Mouse (Mus musculus) layer of hippocampus, postnatal 36 days (tissue): ENCODE results near the gene Kcnk3. TPM values are rescaled to one million over a fixed set of nuclear protein-coding genes. Genes with fewer than 3 reads are reported as not detected.

ENCODE experiments used
- DNase-seq, 2 experiments: peaks; one replicate each; pipeline ENCODE4 v3.0.0; 2022
- total RNA-seq, 2 experiments: library from RNA; stranded (reverse); gene quantifications; 2 replicates each; pipeline ENCODE4 v1.2.3; 2021

Gene Kcnk3
- total RNA-seq, 2 experiments from 2014 or later: 7.7 to 9.8 TPM

DNA sequence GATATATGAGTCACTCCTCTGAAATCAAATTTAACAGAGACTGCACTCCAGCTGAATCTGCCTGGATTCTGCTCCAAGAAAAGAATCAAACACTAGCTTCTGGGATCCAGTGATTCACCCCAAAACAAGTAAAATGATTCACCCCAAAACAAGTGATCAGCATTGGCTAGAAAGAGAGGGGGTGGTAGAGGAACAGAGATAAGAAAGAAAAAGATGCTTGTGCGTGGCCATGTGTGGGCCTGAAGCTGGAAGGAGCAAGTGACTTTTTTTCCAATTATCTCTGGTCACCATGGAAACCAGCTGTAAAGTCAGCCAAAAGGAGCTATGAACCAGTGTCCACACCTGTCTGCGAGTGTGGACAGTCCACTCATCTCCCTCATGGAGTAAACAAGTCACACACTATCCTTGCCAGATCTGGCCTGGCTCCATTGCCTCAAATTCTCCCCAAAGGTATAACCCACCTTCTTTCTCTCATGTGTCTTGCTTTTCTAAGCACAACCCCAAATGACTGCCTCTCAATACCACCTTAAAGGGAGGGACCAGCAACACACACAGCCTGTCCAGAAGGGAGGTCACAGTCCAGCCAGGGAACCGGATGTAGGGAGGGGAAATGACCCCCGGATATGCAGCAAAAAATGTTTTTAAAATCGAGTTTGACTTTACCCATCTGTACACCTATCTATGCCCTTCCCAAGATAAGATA, 55.7 kb downstream of the Kcnk3 start:
- DNase-seq: no peak

DNA sequence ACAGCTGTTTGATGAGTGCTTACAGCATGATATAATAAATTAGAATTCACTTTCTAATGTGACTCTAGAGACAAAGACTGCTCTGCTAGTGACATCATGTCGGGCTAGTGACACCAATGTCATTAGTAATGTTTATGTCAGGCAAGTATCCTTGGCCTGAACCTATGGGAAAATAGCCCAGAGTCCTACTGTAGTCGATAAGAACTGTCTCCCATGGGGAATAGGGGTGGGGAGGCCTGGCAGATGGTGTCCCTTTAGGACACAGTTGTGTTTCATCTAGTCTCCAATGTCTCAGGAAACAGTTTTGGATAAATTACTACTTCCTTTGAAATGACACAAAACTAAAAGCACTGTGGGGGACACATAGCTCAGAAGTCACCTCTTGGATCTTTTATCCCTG, 58.1 kb downstream of the Kcnk3 start:
- DNase-seq: no peak

DNA sequence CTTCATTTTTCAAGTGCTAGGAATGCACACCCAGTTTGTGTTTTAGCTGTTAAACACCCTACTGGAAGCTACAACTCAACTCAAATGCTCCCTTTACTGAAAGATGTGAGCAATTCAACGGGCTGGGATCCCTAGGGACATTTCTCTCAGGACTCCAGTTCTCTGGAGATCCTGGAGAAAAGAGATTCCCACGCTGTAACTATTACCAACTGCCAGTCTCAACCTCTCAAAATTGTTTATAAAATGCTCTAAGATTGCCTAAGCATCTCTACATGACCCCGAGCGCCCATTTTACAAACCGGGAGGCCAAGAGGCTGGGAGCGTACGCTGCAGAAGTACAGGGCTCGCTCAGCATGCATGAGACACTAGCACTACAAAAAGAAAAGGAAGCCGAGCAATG, 59.4 kb downstream of the Kcnk3 start:
- no peak for DNase-seq

DNA sequence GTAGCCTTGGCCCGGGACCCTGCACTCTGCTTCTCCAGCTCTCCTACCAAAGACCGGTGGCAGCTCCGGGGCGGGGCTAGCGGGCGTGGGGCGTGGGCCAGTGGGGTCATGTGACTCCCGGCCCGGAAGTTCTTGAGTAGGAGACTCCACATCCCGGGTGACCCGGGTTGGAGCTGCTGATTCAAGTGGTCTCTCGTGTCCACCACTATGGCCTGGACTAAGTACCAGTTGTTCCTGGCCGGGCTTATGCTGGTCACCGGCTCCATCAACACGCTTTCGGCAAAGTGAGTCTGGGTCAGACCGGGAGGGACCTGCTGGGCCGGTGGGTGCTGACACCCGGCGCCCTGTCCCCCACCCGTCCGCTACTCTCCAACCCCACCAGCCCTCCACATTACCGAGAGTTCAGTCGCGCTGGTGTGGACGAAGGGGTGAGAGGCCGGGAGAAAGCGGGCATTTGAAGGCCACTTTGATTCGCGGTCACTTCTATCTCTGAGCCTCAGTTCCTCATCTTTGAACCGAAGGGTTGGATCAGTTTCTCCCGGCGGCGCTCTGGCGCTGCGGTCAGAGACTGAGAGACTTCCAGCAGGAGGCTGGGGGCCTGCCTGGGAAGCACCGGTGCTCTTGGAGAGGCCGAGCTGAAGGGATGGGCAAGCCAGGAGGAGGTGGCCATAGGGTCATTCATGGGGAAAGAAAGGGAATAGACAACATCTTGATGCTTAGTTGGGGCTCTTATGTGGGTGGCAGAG, 60.0 kb downstream of the Kcnk3 start, which contains the start of gene Slc35f6:
TSS of gene Slc35f6 (plus strand) at position 119 of the 746 bp plus-strand sequence.
- peak; percentile 91 to 92 for DNase-seq

DNA sequence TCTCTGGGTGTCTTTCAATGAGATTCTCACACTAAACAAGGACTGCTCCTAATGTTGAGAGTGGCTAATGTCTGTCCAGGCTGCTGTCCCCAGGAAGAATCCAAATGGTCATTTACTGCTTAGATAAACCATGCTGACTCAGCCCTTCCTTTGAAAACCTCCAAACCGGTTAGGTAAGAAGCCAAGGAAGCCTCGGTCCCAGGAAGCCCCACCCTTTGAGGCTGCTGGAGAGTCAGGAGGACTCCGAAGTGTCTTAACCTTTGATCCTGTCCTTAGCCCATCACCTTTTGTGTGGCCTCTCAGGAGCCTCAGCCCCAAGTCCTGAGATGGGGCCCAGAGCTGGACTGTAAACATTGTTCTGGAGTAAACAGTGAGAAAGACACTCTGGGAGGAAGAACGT, 61.6 kb downstream of the Kcnk3 start:
- no peak for DNase-seq

DNA sequence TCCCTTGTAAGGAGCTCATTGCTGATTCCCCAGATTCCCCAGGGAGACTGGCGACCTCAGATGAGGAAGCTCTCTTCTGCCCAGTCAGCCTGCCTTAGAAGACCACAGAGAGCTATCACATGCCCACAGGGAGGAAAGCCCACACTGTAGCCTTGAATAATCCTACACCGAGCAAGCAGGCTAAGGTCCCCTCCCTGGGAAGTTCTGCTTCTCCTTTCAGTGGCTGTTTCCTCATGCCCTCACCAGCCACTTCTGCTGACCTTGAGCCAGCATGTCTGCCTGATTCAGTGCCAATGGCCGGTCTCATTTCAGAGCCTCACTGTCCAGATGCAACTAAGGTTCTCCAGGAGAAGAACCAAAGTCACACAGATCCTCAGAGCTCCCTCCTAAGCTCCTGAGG, 62.8 kb downstream of the Kcnk3 start:
- DNase-seq: no peak

DNA sequence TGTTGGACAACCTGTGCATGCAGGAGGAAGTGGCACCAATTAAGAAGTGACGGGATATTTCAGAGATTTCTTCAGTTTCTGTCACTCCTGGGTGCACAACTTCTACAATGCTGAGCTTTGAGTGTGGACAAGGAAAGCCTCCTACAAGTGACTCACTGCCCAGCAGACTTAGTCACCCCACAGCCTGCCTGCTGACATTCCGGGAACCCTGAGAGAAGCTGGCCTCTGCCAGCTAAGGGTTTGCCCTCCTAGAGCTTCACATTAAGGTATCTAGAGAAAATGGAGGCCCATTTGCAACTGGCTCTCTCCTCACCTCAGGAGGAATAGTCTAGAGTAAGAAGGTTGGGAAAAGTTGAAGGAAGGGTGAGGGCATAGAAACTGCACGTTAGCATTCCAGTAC, 63.6 kb downstream of the Kcnk3 start:
- no peak for DNase-seq

DNA sequence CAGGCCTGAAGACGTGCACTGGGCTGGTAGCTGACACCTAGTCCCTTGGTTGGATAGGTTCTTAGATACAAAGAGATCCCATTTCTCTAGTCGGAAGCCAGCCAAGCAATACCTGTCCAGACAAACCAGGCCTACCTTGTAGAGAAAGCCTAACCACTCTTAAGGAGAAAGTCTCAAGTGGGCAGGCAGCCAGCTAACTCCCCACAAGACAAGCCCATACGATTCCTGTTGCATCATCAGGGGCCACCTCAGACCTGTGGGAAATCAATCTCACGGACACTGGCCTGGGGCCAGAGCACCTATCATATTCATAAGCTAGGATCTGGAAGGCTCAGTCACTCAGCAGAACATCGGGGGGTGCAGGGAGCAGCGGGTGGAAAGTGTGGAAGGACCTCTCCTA, 65.3 kb downstream of the Kcnk3 start:
- no peak for DNase-seq

DNA sequence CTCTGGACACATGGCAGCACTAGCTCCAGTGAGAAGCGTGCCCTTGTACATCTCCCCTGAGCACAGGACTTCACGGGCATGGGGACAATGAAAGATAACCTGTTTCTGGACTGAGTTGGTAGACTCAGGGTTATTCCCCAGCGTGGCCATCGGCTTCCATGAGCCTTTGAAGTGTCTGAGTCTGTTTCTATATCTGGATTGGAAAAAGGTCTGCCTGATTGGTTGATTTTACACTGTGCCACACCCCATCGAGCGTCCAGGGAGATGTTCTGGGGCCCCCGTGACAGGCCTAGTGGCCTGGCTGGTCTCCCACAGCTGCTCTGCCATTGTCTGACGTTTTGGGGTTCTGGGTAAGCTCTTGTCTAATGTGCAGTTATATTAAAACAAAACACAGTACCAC, 67.1 kb downstream of the Kcnk3 start:
- DNase-seq: no peak

DNA sequence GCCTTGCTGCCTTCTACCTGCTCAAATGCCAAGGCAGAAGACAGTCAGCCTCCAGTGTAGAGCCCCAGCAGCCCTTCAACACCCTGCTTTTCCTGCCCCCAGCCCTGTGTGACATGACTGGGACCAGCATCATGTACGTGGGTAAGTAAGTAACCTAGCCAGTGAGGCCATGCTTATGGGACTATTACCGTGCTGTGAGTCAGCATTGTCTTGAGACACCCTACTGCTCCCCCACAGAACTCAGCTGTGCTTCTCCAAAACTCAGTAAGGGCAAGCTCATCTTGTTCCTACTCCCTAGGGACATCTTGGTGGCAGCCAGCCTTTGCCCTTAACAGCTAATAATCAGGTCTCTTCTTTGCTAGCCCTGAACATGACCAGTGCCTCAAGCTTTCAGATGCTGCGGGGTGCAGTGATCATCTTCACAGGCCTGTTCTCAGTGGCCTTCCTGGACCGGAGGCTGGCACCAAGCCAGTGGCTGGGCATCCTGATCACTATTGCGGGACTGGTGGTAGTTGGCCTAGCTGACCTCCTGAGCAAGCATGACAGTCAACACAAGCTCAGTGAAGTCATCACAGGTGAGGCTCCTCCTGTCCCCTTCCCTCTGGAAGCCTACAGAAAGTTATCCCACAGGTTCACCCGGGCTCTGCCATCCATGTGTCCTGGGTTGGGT, 67.7 kb downstream of the Kcnk3 start:
- DNase-seq: no peak

DNA sequence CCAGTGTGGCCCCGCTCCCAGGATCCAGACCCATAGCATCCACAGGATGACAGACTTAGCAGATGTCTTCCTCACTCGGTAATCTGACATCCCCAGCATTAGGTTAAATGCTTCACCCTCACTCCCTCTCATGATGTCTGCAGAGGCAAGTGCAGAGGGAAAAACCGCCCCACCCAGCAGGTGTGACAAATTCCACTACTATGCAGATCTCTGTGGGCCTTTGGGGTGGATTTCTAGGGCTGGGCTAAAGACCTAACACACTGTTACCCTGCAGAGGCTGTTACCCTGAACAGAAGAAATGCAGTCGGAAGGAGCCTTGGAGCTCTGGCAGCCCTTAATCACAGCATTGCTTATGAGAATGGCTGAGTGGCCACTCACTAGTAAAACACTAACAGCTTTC, 71.1 kb downstream of the Kcnk3 start:
- DNase-seq: no peak

DNA sequence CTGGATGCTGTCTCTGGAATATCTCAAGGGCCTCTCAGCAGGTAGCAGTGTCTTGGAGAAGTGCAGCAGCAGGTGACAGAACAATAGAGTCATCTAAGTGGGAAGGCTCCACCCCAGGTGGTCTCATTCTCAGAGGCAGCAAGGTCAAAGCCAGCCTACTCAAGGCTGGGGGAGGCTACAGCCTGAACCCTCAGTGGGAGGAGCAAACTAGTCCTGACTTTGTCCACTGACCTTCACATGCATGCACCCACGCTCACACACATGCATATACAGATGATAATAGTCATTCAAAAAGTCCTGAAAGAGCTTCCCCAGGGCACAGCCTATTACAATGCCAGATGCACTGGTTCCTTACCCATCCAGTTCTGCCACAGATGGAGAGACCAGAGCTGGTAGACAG, 72.3 kb downstream of the Kcnk3 start:
- no peak for DNase-seq

DNA sequence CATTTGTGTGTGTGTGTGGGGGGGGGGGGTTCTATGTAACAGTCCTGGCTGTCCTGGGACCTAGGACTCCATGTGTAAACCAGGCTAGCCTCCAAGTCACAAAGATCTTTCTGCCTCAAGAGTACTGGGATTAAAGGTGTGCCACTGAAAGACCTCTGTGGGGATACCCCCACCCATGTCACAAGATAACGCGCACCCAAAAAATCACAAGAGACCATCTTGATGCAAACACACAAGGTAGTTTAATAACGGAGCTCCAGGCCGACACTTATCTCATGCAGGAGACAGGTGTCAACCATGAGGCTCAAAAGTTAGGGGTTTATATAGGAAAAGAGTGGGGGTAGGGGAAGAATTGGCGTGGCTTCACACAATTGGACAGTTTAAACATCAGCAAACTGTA, 72.8 kb downstream of the Kcnk3 start:
- DNase-seq: no peak

DNA sequence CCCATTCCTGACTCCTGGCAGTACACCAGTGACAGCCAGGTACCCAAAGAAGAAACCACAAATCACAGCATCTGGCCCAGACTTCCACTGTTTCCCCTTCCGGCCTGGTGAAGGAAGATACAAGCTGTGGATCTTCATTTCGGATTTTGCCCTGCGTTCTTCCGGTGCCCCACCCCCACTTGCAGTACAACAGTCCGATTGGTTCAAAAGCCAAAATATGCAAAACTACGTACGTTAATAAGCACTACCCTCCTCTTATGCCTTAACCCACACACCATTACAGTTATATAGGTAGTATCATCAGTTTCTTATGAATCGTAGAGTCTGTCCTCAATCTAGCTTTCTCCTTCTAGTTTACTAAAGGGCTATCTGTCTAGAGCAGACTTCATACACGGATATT, 77.4 kb downstream of the Kcnk3 start:
- DNase-seq: no peak

DNA sequence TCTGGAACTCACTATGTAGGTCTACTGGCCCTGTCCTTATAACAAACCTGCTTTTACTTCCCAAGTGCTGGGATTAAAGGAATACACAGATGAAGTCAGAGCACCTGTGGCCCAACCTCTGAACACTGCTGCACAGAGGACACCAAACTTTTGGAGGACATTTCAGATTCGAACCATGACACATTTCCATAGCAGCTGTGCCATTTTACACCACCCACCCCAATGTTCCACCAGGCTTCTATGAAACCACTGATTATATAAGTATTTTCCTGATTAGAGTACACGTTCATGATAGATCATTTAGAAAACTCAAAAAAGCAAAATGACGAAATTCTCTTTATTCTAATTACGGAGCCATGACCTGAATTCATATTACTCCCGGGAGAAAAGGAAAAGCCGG, 78.0 kb downstream of the Kcnk3 start:
- peak in 1 of 2 experiments; percentile 58 for DNase-seq

DNA sequence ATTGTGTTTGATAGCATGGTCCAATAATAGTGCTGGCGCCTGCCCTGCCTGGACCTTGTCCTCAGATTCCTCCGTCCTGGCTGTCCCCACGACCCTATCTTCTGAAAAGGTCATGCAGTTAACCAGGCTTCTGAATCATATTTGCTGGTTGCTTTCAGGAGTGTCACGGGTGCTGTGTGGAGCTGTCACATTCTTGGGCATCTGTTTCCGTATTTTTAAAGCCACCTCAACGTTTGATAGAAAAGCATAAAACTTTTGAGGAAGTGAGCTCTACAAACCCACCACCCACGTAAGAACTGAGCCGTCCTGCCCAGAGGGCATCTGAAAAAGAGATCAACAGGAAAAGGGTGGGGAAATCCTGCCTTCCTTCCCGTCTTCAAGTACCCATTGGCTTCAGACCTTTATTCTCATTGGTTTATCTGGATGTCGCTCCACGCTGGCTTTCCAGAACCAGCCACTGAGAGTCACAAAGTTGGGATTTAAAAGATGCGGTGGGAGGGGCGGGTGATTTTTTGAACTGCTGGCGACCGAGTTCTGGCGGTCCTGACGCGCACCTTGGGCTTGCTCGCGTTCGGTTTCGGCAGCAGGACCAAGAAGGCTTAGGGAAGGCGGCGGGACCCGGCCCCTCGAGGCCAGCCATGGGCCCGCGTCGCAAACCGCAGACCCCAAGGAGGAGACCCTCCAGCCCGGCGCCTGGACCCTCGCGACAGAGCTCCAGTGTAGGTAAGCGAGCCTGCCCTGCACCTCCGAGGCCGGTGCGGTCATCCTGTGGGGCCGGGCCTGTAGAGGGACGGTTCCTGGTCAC, 78.6 kb downstream of the Kcnk3 start, which contains the start of gene Cenpa:
TSS of gene Cenpa (plus strand) at position 387 of the 805 bp plus-strand sequence.
- DNase-seq: peak; percentile 83 to 84

DNA sequence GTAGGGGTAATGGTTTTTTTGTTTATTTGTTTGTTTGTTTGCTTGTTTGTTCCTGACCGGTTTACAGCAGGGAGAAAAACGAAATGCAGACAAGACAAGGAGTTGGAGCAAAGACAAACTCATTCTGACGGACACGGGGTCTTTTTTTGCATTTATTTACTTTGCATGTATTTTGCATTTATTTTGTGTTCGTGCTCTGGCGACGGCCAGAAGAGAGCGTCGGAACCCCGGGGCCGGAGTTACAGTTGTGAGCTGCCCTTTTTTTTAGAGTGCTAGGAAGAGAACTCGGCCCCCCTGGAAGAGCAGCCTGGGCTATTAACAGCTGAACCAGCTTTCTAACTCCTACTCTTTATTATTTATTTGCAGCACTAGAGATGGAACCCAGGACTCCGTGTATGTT, 79.2 kb downstream of the Kcnk3 start:
- no peak for DNase-seq

DNA sequence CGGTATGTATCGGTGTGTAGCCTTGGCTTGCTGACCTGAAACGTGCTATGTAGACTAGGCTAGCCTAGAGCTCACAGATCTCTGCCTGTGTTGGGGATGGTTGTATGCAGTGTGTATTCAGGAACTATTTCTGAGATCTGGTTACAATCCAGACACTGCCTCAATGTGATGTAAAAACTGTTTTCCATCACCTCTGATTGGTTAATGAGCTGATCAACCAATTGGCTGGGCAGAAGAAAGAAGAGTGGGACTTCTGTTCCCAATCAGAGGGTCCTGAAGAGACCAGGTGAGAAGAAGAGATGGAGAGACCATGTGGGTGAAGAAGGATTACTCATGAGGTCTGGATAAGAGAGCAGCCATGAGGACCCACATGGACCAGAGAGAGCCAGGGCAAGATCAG, 79.7 kb downstream of the Kcnk3 start:
- no peak for DNase-seq

DNA sequence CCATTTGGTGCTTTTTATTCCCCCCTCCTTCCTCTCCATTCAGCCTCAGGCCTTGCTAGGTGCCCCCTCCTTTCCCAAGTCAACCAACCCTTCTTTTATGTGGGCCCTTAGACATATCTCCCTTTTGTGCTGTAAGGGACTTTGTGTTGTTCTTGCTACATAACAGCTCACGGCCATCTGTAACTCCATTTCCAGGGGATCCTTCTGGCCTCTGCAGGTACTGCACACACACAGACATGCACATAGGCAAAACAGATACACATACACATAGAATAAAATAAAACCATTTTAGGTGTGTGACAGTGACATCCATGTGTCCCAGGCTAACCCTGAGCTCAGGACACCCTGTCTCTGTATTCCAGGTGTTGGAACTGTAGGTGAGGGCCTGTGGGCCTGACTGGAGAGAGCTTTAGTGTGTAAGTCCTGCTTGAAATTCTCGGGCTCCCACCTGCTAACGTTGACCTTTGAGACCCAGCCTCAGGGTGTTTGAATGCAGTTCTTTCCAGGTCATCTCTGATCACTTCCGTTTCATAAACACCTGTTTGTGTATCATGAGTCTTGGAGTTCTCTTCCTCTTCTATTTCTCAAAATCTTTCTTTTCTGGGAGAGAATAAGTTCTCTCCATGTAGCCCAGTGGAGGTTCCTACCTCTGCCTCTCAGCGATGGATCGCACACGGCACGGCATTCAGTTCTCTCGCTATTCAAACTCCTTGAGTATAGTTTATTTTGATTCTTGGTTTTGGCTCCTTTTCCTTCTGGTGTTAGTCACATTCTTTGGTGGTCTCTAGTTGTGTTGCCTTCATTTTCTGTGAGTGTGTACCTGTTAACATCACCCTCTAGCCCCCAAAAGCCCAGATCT, 80.9 kb downstream of the Kcnk3 start:
- no peak for DNase-seq

DNA sequence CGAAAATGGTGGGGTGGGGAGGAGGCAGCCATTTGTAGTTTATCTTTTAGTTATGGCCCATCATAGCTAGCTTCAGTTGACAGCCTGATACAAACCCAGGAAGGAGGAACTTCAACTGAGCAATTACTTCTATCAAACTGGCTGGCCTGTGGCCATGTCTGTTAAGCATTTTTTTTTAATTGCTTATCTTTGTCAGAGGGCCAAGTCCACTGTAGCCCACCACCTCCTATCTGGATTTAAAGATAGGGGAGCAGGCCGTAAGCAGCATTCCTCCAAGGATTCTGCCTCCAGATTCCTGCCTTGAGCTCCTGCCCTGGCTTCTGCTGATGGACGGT, 81.5 kb downstream of the Kcnk3 start:
- DNase-seq: no peak

DNA sequence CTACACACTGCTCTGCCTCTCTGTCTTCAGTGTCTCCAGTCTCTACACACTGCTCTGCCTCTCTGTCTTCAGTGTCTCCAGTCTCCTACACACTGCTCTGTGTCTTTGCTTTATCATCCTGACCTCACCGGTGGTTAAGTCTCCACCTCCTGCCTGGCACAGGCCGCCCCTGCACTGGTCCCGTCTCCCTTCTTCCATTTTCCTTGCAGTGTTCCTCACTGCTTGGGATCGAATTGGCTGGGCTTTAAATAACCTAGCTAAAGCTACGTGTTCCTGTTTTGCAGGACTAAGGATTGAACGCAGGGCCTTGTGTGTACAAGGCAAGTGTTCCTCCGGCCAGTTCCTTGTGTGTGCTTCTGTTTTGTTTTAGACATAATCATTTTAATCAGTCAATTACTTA, 82.1 kb downstream of the Kcnk3 start:
- no peak for DNase-seq

DNA sequence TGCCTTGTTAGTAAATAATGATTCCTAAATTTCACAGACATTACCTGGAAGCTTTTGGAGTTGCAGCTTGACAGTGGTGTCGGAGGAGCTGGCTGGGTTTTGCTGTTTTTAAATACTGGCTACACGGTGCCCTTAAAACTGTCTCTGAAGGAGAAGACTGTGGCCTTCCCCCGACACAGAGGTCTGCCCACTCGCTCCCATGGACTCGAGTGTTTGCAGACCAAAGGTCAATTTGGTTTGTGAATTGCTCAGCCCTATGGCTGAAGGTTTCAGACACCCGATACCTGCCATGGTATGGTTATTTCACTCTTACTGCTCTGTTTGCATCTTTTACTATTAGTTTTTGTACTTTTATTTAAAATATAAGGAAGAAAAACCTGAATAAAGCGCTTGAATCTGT, 86.0 kb downstream of the Kcnk3 start:
- DNase-seq: no peak
